Mouse (Mus musculus): ENCODE measurements around the gene Slc24a3.

Gene Slc24a3

DNA sequence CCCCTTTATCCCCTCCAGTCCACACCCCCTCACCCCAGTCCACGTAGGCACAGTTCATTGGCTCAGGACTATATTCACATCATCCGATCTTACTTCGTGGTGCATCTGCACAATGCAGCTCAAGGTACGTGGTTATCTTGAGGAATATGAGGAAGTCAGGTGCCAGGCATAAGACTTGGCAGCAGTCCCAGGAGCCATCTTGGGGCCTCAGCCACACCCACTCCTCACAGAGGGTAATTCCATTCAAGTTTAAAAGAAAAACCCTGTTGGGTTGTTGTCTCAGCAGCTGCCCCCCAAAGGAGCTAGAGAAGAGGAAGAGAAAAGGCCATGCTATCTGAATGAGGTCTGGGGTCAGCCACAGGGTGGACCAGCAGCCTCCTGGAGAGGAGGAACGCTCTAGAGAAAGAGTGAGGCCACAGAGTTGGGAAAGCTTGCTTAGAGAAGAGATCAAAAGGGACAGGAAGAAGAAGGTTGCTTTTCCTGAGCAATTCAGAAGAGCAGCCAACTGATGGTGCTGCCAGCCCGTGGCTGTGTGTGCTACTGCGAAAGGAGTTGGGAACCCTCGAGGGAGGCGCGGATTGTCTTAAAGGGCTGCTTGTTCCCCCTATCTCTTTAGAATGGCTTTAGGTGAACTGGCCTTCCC, 523.9 kb downstream of the Slc24a3 start:
- TF ChIP-seq GATA4 (IDR thresholded peaks at IDR 0.05; ENCODE audit: insufficient replicate concordance, low read length) = no peak

Measured in liver, adult (tissue).